Mouse (Mus musculus): ENCODE measurements around the gene Soat2.

Soat2 gene

DNA sequence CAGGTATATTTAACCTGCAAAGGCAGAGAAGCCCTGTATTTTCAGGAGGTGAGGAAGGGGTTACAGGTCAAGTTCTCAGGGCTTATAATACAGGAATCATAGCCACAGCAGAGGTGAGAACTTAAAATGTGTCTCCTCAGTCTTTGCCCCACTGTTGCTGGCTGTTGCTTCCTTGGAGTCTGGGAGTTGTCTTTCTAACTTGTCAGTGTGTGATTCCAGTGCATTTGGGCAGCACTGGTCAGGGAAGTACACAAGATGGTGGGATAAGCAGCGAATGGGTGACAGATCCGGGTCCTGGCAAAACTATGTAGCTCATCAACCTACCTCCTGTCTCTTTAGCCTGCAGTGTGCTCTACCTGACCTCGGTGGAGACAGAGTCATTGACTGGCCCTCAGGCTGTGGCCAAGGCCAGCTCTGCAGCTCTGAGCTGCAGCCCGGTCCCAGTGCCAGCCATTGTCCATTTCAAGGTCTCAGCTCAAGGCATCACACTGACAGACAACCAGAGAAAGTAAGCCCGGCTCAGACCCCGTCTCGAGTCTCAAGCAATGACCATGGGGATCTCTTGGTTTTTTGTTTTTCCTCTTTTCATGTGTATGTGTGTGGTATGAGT lies 35.6 kb upstream of the Soat2 start:
- in situ Hi-C loops (cut with MboI), result no loop called here

DNA sequence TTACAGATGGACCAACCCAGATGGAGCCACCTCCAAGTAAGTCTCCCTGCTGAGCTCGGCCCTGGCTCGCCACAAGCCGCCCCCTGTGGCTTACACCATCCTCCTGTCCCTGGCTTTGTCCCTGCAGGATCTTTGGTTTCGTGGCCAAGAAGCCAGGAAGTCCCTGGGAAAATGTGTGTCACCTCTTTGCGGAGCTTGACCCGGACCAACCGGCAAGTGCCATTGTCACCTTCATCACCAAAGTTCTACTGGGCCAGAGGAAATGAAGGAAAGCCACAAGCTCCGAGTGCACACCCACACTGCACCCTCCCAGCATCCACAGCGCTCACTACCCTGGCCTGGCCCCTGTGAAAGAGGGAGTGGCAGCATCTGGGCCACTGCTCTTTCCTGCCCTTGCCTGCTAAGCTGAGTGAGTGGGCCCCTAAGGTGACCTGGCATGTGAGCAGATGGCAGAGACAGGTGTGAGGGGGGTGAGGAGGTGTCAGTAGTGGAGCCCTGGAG lies 34.5 kb upstream of the Soat2 start:
- in situ Hi-C loops (cut with MboI), result no loop called here

GRCm38 (mm10) chr15:102116753-102117415 lies 33.4 kb upstream of the Soat2 start:
- in situ Hi-C loops (cut with MboI), result no loop called here

GRCm38 (mm10) chr15:102117461-102118443 lies 32.6 kb upstream of the Soat2 start:
- in situ Hi-C loops (cut with MboI), result no loop called here

- in situ Hi-C loops (cut with MboI), result no loop called here
These were observed 31.7 kb upstream of the Soat2 start for GRCm38 (mm10) chr15:102118591-102118990.

GRCm38 (mm10) chr15:102119121-102119830 lies 31.1 kb upstream of the Soat2 start:
- in situ Hi-C loops (cut with MboI), result no loop called here

DNA sequence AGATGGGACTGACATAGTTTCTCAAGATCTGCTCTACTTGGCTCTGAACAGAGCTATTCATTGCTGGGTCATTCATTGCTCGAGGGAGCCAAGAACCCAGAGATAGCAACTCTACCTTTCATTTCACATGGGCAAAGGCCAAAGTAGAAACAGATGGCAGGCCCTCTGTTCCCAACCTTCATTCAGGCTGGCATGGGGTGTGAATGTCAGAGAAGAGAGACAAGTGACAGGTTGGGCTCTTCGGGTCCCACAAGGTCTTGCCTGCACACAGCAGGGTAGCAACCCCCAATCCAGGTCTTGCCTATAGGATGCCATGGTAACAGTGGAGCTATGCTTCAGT lies 30.5 kb upstream of the Soat2 start:
- in situ Hi-C loops (cut with MboI), result no loop called here

GRCm38 (mm10) chr15:102120530-102120929 lies 29.8 kb upstream of the Soat2 start:
- in situ Hi-C loops (cut with MboI), result no loop called here

- in situ Hi-C loops (cut with MboI), result no loop called here
These were observed 24.0 kb upstream of the Soat2 start for GRCm38 (mm10) chr15:102126303-102126702.

- in situ Hi-C loops (cut with MboI), result no loop called here
These were observed 17.0 kb upstream of the Soat2 start for GRCm38 (mm10) chr15:102133314-102133713.

- in situ Hi-C loops (cut with MboI), result no loop called here
These were observed 15.6 kb upstream of the Soat2 start for GRCm38 (mm10) chr15:102134709-102135108.

DNA sequence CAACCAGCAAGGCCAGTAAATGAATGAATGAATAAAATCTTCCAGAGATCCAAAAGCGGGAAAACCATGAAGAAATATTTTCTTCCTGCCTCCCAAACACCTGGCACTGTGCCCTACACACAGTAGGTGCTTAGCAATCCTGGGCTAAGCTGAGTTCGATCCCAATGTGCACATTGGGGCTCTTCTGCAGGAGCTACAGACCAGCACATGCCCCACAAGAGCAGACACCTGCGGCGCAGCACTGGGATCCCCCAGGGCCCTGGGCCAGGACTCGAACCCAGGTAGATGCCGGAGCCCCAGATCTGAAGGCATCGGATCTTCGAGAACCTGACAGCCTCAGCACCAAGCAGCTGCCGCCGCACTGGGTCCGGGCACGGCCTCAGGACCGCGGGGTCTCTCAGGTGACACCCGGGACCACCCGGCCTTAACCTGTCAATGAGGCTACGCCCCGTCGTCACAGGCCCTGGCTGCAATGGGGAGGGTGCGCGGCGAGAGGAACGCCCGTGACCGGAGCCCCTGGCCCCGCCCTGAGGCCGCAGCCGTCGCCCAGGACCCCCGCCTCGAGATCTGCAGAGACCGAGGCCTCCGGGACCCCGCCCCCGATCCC lies 14.7 kb upstream of the Soat2 start:
- in situ Hi-C loops (cut with MboI), result no loop called here

GRCm38 (mm10) chr15:102136129-102136758 lies 14.1 kb upstream of the Soat2 start, which contains the start of gene Spryd3:
Gene Spryd3, minus strand, starts transcription at chr15:102136234.
- in situ Hi-C loops (cut with MboI), result no loop called here

GRCm38 (mm10) chr15:102141120-102141519 lies 9.2 kb upstream of the Soat2 start:
- in situ Hi-C loops (cut with MboI), result no loop called here

DNA sequence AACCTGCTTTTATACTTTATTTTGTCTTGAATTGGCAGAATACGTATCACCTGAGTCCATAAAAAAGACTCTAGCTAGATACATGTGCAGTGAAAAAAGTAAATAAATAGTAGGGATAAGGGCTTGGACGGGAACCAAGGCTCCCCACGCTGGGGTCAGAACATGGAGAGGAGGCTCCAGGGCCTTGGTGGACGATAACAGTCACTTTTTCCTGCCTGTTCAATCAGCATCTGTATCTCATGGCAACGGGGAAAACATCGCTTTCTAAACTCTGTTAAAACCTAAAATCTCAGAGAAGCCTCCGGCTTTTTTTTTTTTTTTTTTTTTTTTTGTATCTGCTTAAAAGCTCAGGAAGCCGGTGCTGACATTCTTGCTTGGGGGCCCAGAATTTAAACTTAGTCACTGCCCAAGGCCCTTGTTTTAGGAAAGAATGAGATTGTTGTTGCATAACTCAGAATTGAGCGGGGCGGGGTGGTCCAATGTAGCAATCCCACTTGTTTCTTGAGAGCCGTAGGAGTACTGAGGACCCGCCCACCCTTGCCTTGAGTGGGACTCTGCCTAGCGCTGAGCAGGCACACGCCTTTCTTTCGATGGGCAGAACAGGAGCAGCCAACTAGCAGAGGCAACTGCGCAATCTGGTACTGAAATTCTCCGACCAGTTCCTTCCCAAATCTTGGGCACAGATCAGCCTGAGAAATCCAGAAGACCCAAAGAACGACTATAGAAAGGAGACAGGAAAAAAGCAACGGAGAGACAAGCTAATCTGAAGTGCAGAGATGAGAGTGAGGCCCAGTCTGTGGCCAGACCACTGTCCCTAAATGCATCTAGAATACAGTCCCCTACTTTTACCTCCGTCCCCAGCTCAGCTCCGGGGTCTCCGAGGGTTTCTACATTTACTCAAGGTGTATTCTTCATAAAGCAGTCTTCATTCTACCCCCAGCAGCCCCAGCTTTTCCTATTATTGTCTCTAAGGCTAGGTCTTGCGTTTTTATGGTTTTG lies 7.1 kb upstream of the Soat2 start:
- in situ Hi-C loops (cut with MboI), result no loop called here

DNA sequence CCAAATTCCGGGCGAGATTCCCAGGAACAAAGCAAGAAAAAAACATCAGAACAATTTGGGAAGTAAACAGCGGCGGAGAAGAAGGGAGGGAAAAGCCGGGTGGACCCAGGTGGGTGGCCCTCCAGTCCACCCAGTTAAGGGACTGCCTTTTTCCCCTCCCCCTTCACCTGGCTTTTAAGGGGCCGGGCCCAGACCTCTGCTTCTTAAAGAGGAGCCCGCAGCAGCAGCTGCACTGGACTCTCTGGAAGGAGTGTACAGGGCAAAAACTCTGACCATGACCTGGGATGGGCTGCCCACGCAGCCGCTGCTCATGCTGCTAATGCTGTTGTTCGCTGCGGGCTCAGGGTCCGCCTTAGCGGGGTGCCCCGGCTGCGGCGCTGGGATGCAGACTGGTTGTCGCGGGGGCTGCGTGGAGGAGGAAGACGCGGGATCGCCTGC lies 6.0 kb upstream of the Soat2 start, which contains the start of gene Igfbp6:
TSS of gene Igfbp6 (plus strand) at position 89 of the 438 bp plus-strand sequence.
- in situ Hi-C loops (cut with MboI), result no loop called here

GRCm38 (mm10) chr15:102144726-102145125 lies 5.6 kb upstream of the Soat2 start:
- in situ Hi-C loops (cut with MboI), result no loop called here

- in situ Hi-C loops (cut with MboI), result no loop called here
These were observed 5.0 kb upstream of the Soat2 start for GRCm38 (mm10) chr15:102145330-102145729.

DNA sequence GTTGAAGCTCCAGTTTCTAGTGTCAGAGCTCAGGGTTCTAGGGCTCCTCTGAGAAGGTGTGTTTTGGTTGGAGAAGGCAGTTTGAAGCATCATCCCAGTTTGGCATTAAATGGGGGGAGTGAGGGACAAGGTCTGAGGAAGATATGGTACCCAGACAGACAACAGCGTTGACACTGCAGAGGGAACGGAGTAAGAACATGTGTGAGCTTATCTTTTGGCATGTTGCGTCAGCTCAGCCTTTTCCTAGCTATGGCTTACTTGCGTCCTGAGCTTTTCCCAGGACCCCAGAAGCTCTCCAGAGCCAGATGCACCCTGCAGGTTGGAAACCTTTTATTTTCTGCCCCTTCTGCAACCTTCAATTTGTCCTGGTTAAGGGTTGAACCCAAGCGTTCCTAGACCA lies 4.2 kb upstream of the Soat2 start:
- in situ Hi-C loops (cut with MboI), result no loop called here

All from mature B cell (primary cell).